Mouse (Mus musculus): ENCODE data around the gene Gcm1.
"Not testable (repeated sequence)": the region's sequence is repeated elsewhere in the genome, so short reads cannot be mapped to it uniquely, and the experiment has no call there.

The Gcm1 gene

DNA sequence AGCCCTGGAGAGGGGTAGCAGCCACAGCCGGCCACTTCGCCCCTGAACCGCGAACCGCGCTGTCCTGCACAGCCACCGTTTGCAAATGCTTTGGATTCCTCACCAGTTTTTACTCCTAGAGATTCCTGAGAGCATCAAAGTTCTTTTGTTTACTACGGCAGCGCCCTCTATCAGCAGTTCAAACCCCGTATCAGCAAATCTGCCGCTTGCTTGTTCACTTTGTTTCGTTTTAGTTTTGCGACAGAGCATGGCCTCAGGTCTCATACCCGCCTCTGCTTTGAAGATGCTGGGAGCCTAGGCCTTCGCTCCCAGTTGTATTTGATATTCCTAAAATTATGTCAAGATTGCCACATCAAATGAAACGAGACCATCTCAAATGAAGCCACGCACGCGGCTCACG is 5.0 kb upstream of the Gcm1 start:
- DNase-seq (ENCODE audit: low spot score in 2 of 2): no peak

DNA sequence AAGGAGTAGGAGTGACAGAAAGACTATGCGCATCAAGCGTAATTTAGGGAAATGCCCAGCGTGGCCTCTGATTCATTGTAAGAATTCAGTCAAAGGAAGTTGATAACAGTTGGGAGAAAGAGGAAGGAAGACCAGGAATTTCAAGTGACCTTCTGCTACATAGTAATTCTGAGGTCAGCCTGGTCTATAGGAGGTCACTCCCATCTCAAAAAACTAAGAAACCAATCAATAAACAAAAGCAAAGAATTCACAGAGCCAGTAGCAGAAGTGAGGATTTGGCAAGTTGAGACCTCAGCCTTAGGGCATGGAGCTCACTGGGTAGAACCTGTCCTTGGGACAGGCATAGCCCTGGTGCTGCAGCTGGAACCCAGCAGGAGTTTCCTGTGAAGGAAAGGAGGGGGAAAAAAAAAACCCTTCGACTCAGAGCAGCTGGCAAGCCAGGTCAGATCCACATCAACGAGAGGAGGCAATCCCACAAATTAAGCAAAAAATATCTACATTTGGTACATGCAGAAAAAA is 1.2 kb upstream of the Gcm1 start:
- DNase-seq (ENCODE audit: low spot score in 2 of 2): no peak

DNA sequence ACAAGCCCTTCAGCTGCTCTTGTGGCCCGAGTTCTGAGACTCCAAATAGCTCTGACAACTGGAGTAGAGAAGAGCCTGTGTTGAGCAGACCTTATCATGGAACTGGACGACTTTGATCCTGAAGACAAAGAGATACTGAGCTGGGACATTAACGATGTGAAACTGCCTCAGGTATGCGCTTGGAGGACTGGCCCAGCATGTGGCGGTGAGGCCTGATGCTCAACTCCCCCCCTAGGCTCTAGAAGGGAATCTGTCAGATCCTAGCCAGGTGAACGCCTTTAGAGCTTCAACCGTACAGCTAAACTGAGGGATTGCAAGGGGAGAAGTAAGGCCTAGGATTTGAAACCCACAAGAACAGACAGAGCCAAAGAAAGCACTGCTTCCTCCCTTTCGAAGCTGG is 2.1 kb downstream of the Gcm1 start:
- no peak for DNase-seq (ENCODE audit: low spot score in 2 of 2)

DNA sequence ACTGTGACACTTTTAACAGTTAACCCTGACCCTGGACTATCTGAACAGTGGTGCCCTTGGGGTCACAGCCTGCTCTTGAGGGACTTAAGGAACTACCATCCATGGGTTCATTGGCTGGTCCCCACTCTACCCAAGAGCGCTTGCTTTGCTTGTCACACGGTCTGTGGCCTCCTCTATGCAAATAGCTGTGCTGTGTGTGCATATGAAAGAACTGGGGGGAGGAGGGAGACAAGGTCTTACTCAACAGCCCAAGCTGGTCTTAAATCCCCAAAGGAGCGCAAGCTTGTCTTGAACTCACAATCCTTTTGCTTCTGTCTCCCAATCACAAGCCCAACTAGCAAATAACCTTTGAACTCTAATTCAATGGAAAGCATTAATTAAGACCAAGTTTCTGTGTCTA is 2.6 kb downstream of the Gcm1 start:
- DNase-seq (ENCODE audit: low spot score in 2 of 2): no peak

DNA sequence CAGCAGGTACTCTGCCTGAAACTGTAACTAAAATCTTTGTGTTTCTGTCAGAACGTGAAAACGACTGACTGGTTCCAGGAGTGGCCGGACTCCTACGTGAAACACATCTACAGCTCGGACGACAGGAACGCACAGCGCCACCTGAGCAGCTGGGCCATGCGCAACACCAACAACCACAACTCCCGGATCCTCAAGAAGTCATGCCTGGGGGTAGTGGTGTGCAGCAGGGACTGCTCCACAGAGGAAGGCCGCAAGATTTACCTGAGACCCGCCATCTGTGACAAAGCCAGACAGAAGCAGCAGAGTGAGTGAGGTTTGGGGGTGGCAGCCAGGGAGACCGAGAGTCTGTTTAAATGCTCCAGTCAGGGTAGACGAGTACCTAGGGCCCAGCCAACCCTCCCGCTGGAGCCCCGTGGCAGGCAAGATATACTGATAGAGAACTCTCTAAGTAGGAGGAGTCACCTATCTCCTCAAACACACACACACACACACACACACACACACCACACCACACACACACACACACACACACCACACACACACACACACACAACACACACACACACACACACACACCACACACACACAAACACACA is 7.9 kb downstream of the Gcm1 start:
- no peak for DNase-seq (ENCODE audit: low spot score in 2 of 2)

DNA sequence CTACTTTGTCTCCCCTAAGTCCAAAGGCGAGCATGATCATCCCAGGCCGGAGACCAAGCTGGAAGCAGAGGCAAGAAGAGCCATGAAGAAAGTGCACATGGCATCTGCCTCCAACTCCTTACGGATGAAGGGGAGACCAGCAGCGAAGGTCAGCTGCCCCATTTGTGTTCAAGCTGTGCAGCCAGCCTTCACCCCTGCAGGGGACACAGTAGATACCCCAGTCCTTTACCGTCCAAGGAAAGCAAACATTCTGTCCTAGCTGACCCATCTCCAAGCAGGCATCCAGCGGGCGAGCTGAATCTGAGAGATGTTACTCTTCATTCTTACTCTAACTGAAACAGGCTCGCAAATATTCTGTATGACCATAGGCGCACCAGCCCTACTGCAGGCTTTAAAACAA is 10.7 kb downstream of the Gcm1 start:
- no peak for DNase-seq (ENCODE audit: low spot score in 2 of 2)

DNA sequence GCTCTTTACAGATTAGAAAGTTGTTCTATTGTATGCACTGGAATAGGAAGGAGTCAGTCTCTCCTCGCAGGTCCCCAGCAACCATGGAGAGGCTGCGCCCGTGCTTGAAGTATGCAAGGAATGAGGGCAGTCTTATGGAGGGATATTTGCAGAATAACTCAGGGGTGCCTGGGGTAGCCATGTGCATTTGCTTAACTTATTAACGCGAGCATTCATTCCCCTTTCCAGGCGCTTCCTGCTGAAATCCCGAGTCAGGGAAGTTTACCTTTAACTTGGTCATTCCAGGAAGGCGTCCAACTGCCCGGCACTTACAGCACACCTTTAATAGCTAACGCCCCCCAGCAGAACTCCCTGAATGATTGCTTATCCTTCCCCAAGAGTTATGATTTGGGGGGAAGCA is 12.4 kb downstream of the Gcm1 start:
- DNase-seq (ENCODE audit: low spot score in 2 of 2): no peak

DNA sequence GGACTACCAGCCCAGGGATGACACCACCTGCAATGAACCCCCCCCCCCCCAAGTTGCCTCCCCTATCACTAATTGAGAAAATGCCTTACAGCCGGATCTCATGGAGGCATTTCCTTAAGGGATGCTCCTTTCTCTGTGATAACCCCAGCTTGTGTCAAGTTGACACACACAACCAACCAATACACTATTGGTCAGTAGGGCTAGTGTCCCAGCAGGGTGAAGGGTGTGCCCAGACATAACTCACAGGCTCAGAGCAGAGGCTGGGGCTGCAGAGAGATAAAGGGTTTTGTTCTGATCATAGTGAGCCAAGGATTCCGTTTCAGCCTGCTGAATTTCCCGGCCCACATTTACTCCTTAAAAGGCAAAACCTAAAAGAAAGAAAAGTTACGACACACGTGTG is 18.8 kb downstream of the Gcm1 start:
- no peak for DNase-seq (ENCODE audit: low spot score in 2 of 2)

DNA sequence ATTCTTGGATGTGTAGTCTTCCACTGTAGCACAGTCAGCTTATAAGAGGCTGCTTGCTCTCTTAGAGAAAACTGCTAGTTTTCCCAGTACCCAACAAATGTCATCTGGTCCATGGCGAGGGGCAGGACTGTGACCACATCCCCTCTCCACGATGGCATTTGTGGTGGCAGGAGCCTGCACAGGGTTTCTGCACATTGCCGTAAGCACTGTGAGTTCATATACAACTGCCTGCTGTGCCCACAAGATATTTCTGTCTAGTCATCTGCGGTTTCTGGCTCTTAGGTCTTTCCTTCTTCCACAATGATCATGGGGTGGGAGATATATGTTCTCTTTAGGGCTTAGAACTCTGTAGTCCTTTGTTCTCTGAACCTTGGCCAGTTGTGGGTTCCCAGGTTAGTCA is 19.9 kb downstream of the Gcm1 start:
- no peak for DNase-seq (ENCODE audit: low spot score in 2 of 2)

DNA sequence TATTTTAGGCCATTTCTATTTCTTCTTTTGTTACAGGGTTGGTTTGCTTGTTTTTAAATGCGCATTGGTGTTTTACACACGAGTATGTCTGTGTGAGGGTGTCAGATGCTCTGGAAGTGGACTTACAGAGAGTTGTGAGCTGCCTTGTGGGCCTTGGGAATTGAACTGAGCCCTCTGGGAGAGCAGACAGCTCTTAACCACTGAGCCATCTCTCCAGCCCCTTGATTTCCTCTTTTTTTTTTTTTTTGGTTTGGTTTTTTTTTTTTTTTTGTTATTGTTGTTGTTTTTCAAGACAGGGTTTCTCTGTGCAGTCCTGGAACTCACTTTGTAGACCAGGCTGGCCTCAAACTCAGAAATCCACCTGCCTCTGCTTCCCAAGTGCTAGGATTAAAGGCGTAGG is 21.6 kb downstream of the Gcm1 start:
- DNase-seq (ENCODE audit: low spot score in 2 of 2): not testable (repeated sequence)

DNA sequence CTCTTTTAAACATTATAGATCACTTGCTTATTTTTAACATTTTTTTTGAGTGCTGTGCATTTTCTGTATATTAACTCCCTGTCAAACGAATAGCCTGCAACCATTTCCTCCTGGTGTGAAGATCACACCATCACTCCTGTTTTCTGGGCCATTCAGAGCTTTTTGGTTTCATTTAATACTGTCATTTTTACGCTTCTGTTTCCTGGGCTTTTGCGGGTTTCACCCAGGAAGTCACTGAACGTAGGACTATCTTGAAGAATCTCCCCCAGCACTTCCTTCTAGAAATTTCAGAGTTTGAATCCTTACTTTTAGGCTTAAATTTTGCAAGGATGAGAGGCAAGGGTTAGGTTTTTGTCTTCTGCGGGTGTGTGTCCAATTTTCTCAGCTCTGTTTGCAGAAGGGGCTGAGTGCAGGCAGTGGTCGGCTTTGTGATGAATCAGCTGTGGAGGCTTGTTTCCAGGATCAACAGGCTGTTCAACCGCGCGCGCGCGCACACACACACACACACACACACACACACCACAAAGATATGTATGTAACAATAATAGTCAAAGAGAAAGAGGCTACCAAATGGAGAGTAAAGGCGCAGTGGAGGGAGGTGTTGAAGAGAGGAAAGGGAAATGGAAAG is 22.1 kb downstream of the Gcm1 start:
- no peak for DNase-seq (ENCODE audit: low spot score in 2 of 2)

DNA sequence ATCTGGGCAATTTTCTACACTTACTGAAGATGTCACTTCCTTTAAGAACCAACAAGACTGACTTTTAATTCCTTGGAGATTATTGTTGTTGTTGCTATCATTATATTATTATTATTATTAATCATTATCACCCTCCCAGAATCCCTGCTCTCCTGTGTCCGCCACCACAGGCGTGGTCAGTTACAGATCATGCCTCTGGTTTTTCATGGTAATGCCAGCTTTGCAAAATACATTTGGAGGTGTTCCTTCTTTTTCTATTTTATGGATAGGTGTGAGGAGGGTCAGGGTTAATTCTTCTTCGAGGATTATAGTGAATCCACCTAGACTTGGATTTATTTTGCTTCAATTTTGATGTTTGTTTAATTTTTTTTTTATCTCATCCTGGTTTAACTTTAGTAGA is 23.5 kb downstream of the Gcm1 start:
- no peak for DNase-seq (ENCODE audit: low spot score in 2 of 2)

DNA sequence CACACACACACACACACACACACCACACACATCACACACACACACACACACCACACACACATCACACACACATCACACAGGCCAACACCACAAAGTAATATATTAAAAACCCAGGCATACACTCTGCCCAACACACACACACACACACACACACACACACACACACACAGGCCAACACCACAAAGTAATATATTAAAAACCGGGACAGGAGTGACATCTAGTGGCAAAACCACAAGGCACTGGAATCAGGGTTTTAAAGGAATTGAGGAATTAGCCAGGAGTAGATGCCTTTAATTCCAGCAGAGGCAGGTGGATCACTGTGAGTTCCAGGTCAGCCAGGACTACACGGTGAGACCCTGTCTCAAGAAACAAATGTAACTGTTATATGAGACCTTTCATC is 26.5 kb downstream of the Gcm1 start:
- DNase-seq (ENCODE audit: low spot score in 2 of 2): no peak

DNA sequence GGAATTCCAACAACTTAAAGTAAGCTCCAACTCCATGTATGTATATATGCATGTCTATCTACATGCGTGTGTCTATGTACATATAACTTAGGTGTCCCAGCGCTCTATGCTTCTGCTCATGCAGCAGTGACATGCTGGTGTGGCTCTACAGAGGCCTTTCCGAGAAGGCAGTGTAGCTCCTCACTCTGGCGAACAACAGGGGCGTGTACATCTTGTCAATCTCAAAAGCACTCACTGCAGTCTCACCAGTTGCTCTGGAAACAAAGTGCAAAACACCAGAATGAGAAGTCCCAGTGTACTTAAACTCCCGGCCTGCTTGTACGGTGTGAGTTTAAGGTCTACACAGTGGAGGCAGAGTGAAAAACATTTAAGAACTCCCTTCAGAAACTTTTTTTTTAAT is 30.1 kb downstream of the Gcm1 start:
- no peak for DNase-seq (ENCODE audit: low spot score in 2 of 2)

DNA sequence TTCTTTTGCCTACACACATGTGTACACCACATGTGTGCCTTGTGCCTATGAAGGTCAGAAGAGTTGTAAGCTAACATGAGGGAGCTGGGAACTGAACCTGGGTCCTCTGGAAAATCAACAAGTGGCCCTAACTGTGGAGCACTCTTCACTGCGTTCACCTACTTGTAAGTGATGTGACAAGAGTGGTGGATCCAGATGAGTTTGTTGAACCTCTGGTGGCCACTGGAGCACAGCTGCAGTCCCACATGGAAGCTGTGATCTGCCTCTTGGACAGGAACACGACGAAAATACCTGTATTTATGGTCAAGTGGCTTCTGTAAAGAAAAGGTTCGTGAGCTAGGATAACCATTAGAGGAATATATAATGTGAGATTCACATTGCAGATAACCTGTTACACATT is 32.6 kb downstream of the Gcm1 start:
- no peak for DNase-seq (ENCODE audit: low spot score in 2 of 2)

DNA sequence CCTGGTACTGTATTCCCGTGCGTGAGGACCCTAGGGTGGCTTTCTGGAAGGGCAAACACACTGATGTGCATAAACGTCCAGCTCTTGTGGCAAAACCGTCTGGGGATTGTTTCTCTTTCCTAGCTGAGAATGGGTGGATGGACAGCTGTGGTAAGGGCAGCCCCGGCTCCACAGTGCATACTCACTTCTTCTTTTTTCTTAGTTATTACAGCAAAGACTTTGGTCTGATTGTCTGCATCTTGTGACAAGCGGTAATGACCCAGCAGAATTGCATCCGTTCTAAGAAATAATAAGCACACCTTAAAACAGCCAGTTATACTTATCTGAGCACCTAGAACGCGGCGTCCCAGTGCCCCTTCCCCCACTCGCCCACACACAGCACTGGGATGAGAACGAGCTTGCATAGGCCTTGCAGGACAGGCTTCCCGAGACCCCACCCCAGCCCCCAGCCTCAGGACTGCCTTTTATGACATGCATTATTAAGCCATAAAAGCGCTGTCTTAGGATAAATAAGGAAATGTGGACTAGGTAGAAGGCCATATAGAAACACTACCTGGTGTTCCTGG is 34.1 kb downstream of the Gcm1 start:
- no peak for DNase-seq (ENCODE audit: low spot score in 2 of 2)

DNA sequence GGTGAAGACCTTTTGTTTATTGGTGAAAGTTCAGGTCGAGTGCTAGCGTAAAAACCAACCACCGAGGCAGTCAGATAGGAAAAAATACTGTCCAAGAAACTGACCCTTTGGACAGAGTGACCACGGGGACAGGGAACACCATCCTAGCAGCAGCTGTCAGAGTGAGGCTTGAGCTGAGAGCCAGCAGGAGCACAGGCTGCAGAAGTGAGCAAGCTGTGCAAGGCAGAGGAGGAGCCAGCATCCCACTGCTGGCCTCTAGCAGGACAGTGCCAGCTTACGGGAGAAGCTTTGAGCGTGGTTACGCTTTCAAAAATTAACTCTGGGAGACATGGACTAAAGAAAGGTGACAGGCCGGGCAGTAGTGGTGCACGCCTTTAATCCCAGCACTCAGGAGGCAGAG is 36.0 kb downstream of the Gcm1 start:
- DNase-seq (ENCODE audit: low spot score in 2 of 2): no peak

DNA sequence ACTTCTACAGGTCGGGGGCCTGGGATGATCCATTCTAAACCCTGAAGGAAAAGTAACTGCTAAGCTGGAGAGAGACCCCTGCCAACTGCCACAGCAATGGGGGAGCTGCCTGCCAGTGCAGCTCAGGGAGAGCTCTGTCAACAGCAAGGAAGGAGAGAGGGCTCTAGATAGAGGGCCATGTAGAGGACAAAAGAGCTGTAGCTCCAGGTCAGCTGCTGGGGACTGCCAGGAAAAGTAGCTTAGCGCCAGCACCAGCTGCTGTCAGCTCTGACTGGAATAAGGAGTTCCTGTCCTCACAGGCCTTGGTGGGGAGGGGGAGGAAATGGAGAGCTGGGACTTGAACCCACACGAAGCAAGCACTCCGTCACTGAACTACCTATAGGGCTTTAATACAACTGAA is 36.8 kb downstream of the Gcm1 start:
- no peak for DNase-seq (ENCODE audit: low spot score in 2 of 2)

DNA sequence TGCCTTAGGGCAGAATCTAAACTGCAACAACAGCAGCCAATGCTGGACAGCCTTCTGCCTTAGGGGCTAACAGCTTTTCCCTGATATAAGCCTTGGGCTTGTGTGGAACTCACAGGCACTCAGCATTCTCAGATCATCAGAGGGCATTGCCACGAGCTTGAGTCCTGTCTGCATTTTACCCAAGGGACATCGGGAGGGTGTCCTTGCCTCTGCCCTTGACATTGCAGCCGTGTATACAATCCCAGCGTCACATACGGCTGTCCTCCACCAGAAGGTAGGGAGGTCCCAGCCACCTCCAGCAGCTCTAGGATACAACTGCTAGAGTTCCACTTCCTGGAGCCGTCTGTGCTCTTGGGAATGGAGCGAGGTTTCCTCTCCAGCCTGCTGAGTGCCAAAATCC is 37.2 kb downstream of the Gcm1 start:
- no peak for DNase-seq (ENCODE audit: low spot score in 2 of 2)

DNA sequence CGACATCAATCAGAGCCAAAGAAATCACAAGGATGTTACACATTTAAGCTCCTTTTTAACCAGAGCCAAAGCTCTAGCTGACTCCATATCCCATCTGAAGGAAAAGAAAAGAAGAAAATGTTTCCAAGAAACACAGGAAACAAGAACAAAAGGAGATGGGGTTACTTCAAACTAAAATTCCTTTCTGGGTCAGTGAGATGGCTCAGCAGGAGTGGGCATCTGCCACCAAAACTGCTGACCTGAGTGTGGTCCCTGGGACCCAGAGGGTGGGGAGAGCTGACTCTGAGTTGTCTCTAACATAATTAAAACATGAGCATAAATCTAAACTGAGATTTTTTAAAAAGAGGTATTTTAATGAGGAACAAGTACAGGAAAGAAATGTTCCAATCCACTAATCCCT is 38.2 kb downstream of the Gcm1 start:
- DNase-seq (ENCODE audit: low spot score in 2 of 2): no peak

DNA sequence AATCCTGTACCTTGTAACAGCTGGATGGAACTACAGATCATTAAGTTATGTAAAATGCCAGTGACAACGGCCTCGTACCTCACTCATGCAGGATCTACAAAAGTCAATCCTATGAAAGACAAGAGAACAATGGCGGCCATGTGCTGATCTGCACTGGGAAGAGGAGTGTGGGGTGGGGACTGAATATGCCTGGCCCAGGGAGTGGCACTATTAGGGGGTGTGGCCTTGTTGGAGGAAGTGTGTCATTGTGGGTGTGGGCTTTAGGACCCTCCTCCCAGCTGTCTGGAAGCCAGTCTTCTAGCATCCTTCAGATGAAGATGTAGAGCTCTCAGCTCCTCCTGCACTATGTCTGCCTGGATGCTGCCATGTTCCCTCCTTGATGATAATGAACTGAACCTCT is 38.9 kb downstream of the Gcm1 start:
- no peak for DNase-seq (ENCODE audit: low spot score in 2 of 2)

DNA sequence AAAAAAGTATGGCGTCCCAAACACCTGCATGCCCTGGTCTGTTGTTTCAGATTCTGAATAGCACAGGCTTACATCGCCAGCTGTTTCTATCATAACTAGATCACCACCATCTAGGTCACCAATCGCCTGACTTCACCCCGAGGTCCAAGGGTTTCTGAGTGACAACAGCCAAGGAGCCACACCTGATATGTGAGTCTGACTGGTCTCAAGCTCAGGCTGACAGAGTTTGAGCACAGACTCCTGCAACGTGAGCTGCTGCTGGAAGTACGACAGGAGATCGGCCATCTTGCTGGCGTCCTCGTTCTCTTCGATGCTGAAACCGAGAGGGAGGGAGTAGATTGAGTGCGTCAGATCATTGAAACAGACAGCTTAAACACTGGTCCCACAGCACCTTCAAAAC is 44.0 kb downstream of the Gcm1 start:
- no peak for DNase-seq (ENCODE audit: low spot score in 2 of 2)

DNA sequence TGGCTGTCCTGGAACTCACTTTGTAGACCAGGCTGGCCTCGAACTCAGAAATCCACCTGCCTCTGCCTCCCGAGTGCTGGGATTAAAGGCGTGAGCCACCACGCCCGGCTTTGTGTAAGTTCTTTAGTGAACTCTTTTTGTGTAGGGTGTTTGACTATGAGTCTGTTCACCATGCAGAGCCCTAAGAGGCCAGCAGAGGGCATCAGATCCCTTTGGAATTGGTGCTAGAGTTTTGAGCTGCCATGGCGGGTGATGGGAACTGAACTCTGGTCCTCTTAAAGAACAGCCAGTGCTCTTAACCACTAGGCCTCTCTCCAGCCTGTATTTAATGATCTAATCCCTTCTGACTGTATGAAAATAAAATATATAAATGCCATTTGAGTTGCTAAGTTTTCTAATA is 44.7 kb downstream of the Gcm1 start:
- no peak for DNase-seq (ENCODE audit: low spot score in 2 of 2)

DNA sequence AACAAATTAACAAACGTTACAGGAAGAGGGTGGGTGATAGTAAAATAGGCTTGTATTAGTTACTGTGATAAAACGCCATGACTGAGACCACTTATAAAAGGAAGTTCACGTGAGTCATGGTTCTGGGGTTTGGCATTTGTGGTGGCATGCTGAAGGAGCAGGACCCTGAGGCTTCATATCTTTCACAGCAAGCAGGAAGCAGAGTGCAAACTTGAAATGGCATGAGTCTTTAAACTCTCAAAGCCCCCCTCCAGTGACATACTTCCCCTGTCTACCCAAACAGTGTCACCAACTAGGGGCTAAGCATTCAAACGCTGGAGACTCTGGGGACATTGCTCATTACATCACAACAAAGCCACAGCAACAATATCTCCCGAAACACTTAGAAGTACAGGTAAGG is 49.2 kb downstream of the Gcm1 start:
- no peak for DNase-seq (ENCODE audit: low spot score in 2 of 2)
